Mouse (Mus musculus) stomach, embryonic 14.5 days (tissue): ENCODE data around the gene Lpcat1. TPM values are rescaled to one million over a fixed set of nuclear protein-coding genes. Genes with fewer than 3 reads are reported as not detected.
A peak's percentile ranks its signal among the peaks of the same experiment; 100 is the strongest.

ENCODE experiments used
- ATAC-seq: fragments of 200-750 bp; cut with Nextera tagmentation; 2 replicates; pipeline ENCODE4 v1.8.0; 2017; ENCODE audit warnings: low read depth, moderate TSS enrichment; ENCODE audit not compliant: insufficient number of reproducible peaks, insufficient read depth, low FRiP score
- H3K27ac ChIP-seq: fragments of 300-500 bp; sonication (generic); 2 replicates; pipeline ENCODE4 v1.5.1; 2014; ENCODE audit warnings: mild to moderate bottlenecking, low read length, moderate library complexity, mixed read lengths
- H3K27me3 ChIP-seq: fragments of 300-500 bp; sonication (generic); 2 replicates; pipeline ENCODE4 v1.6.1; 2014; ENCODE audit warnings: low read length, control low read depth, mixed read lengths; ENCODE audit not compliant: control insufficient read depth, insufficient read depth
- H3K36me3 ChIP-seq: fragments of 300-500 bp; sonication (generic); 2 replicates; pipeline ENCODE4 v1.6.1; 2014; ENCODE audit warnings: mild to moderate bottlenecking, control low read depth, low read length, moderate library complexity, mixed read lengths; ENCODE audit not compliant: control insufficient read depth, insufficient read depth
- H3K4me1 ChIP-seq: fragments of 300-500 bp; sonication (generic); 2 replicates; pipeline ENCODE4 v1.6.1; 2014; ENCODE audit warnings: low read length, control low read depth, mixed read lengths; ENCODE audit not compliant: control insufficient read depth, insufficient read depth
- H3K4me2 ChIP-seq: fragments of 300-500 bp; sonication (generic); replicated peaks from 2 replicates; pipeline ENCODE4 v1.6.1; 2014; ENCODE audit warnings: low read depth, low read length, control low read depth
- H3K4me3 ChIP-seq: fragments of 300-500 bp; sonication (generic); 2 replicates; pipeline ENCODE4 v1.5.1; 2014; ENCODE audit warnings: low read depth, low read length, control low read depth
- H3K9ac ChIP-seq: fragments of 300-500 bp; sonication (generic); replicated peaks from 2 replicates; pipeline ENCODE4 v1.6.1; 2014; ENCODE audit warnings: low read depth, mild to moderate bottlenecking, control low read depth, low read length, moderate library complexity, mixed read lengths
- H3K9me3 ChIP-seq: fragments of 300-500 bp; sonication (generic); 2 replicates; pipeline ENCODE4 v1.6.1; 2016; ENCODE audit warnings: low read depth, low read length, control low read depth; ENCODE audit not compliant: control insufficient read depth
- WGBS: fragments of 180-500 bp; shearing (Covaris S2); extraction: QIAGEN DNeasy Blood & Tissue Kit; methylation state at CpG from one replicate; pipeline ENCODE4 v1.1.7; 2014; 5-methylcytosine and 5-hydroxymethylcytosine counted together
- polyA plus RNA-seq: library from polyadenylated mRNA; unstranded; fragments of >200 nt; fragmentation: Nextera tagmentation; extraction: Ambion mirVana; gene quantifications from 2 replicates; pipeline ENCODE4 v1.2.1, GENCODE M21; 2014

The Lpcat1 gene
- polyA plus RNA-seq, 1 experiment from 2014 or later, result 40.4 TPM

DNA sequence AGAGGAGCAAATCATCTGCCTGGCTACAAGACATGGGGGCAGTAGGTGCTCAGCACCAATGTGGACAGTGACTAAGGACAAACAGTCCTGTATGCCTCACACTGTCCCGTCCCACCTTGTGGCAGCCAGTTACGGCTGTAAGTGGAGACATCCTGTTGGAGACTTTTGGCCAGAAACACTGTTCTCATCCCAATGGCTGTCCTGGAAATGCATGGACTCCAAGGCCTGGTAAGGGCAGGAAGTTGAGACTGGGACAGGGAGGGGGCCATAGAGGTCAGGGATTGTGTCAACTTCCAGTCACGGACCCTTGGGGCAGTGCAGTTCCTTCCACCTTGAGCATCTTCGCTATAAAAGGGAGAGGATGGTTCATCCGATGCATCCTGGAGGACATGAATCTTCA, 24.6 kb upstream of the Lpcat1 start:
- H3K27me3 ChIP-seq, result no peaks in the 10 kb centered on the region
- no peak overlapping the region for H3K9ac ChIP-seq
- no peak overlapping the region for H3K4me3 ChIP-seq
- 77% methylated on average over 5 of the region's 5 CpGs for WGBS
- no peaks in the 10 kb centered on the region for H3K36me3 ChIP-seq
- no peak overlapping the region for H3K27ac ChIP-seq
- H3K9me3 ChIP-seq, result no peaks in the 10 kb centered on the region
- no peaks in the 10 kb centered on the region for H3K4me1 ChIP-seq
- H3K4me2 ChIP-seq, result no peak overlapping the region
- no peak for ATAC-seq

DNA sequence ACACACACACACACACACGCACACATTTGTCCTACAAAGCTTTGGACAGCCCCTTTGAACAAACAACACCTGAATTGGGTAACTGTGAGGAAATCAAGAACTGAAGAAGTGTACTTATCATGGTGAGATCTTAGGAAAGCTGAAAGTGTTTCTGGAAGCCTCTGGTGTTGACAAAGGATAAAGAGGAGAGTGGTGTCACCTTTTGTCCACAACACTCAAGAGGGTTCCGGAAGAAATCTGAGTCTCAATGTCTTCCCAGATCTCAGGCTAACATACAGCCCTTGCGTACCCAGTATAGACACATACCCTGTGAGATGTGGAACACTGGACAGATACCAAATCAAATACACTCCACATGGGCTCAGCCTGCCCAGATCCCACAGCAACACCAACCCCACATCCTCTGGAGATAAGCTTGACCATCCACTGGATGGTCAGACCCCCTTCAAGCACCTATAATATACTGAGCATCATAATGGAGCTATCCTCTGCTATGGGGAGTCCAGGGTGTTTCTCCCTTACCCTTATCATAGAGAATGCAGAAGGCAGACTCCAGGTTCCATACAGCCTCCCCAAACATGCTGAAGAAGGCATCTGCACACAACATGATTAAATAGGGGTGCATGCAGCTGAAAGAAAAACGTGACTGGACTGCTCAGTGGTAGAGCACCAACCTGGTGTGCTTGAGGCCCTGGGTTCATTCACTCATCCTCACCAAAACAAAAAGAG, 23.7 kb upstream of the Lpcat1 start:
- H3K36me3 ChIP-seq, result no peaks in the 10 kb centered on the region
- H3K9me3 ChIP-seq, result no peaks in the 10 kb centered on the region
- 82% methylated on average over 4 of the region's 4 CpGs for WGBS
- no peaks in the 10 kb centered on the region for H3K27me3 ChIP-seq
- no peak overlapping the region for H3K4me3 ChIP-seq
- no peak overlapping the region for H3K4me2 ChIP-seq
- no peak overlapping the region for H3K27ac ChIP-seq
- ATAC-seq, result peak; percentile 39; the same call in 1 of the 2 replicates
- no peak overlapping the region for H3K9ac ChIP-seq
- no peaks in the 10 kb centered on the region for H3K4me1 ChIP-seq

- no peaks in the 10 kb centered on the region for H3K27me3 ChIP-seq
- no peak overlapping the region for H3K27ac ChIP-seq
- H3K36me3 ChIP-seq, result no peaks in the 10 kb centered on the region
- H3K4me1 ChIP-seq, result no peaks in the 10 kb centered on the region
- no peaks in the 10 kb centered on the region for H3K9me3 ChIP-seq
- WGBS, result 93% methylated on average over 2 of the region's 2 CpGs
- H3K9ac ChIP-seq, result no peak overlapping the region
- ATAC-seq, result no peak
- no peak overlapping the region for H3K4me2 ChIP-seq
- no peak overlapping the region for H3K4me3 ChIP-seq
Observed at GRCm38 (mm10) chr13:73445087-73445486, 21.9 kb upstream of the Lpcat1 start.

- Histone ChIP-seq H3K9me3 (no peaks in the 10 kb centered on the region), H3K27ac (peak overlapping the region; percentile 77; the same call in 1 of the 2 replicates), H3K4me1 (no peaks in the 10 kb centered on the region), H3K9ac (no peak overlapping the region), H3K27me3 (no peaks in the 10 kb centered on the region), H3K36me3 (no peaks in the 10 kb centered on the region), H3K4me2 (no peak overlapping the region), H3K4me3 (no peak overlapping the region)
- ATAC-seq, result no peak
- 81% methylated on average over 2 of the region's 2 CpGs for WGBS
Observed at GRCm38 (mm10) chr13:73446076-73446475, 20.9 kb upstream of the Lpcat1 start.

- peak; percentile 91 for ATAC-seq
- Histone ChIP-seq H3K36me3 (no peaks in the 10 kb centered on the region), H3K27me3 (no peaks in the 10 kb centered on the region), H3K4me1 (no peaks in the 10 kb centered on the region), H3K4me3 (no peak overlapping the region), H3K4me2 (no peak overlapping the region), H3K9ac (no peak overlapping the region), H3K27ac (peak overlapping the region; percentile 77; the same call in 1 of the 2 replicates), H3K9me3 (no peaks in the 10 kb centered on the region)
- 41% methylated on average over 4 of the region's 4 CpGs for WGBS
Observed at GRCm38 (mm10) chr13:73446494-73446893, 20.5 kb upstream of the Lpcat1 start.

DNA sequence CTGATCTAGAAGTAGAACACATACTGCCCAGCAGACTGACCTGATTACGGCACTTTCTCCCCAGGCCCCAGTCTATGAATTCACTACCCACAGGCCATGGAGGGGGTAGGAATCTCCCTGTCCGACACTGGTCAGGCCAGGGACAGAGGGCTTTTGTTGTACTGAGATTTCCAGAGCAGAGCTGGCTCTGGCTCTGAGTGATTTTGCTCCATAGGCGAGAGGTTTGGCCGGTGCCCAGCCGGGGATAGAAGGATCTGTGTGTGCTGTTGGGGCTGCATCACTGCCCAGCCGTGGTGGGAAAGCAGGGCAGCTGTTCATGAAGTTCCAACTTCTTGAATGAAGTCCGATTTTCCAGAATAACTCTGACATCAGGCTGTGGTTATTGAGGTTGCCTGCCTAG, 20.1 kb upstream of the Lpcat1 start:
- ATAC-seq, result peak; percentile 72
- peak overlapping the region; percentile 77; the same call in 1 of the 2 replicates for H3K27ac ChIP-seq
- 51% methylated on average over 7 of the region's 7 CpGs for WGBS

GRCm38 (mm10) chr13:73447478-73447877, 19.5 kb upstream of the Lpcat1 start:
- H3K4me3 ChIP-seq, result no peak overlapping the region
- WGBS, result 59% methylated on average over 2 of the region's 2 CpGs
- no peaks in the 10 kb centered on the region for H3K27me3 ChIP-seq
- ATAC-seq, result no peak
- no peak overlapping the region for H3K9ac ChIP-seq
- no peak overlapping the region for H3K4me2 ChIP-seq
- H3K36me3 ChIP-seq, result no peaks in the 10 kb centered on the region
- H3K27ac ChIP-seq, result no peak overlapping the region
- H3K4me1 ChIP-seq, result no peaks in the 10 kb centered on the region
- no peaks in the 10 kb centered on the region for H3K9me3 ChIP-seq

More for the DNA sequence above, 20.1 kb upstream of the Lpcat1 start:
- H3K36me3 ChIP-seq, result no peaks in the 10 kb centered on the region
- no peak overlapping the region for H3K4me3 ChIP-seq
- H3K4me1 ChIP-seq, result no peaks in the 10 kb centered on the region
- no peaks in the 10 kb centered on the region for H3K27me3 ChIP-seq
- H3K9ac ChIP-seq, result no peak overlapping the region
- no peaks in the 10 kb centered on the region for H3K9me3 ChIP-seq
- H3K4me2 ChIP-seq, result no peak overlapping the region

DNA sequence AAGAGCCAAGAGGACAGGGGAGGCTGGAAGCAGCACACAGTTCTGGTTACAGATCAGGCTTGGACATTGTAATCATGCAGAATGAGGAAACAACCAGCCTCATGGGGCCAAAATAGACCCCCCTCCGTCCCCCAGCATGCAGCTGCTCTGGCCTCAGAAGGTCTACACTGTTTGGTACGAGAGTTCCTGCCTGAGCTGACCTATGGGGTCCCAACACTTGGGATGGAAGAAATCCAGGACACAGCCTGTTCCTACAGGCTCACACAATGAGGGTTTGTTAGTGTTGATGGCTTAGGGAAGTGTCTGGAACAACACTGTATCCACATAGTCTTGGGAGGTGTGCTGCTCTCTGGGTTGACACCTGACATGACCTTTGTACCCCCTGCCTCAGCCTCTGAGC, 18.8 kb upstream of the Lpcat1 start:
- H3K36me3 ChIP-seq, result no peaks in the 10 kb centered on the region
- H3K9me3 ChIP-seq, result no peaks in the 10 kb centered on the region
- no peak for ATAC-seq
- WGBS, result 62% methylated on average over 2 of the region's 2 CpGs
- H3K27me3 ChIP-seq, result no peaks in the 10 kb centered on the region
- H3K27ac ChIP-seq, result no peak overlapping the region
- H3K4me2 ChIP-seq, result no peak overlapping the region
- no peaks in the 10 kb centered on the region for H3K4me1 ChIP-seq
- H3K9ac ChIP-seq, result no peak overlapping the region
- H3K4me3 ChIP-seq, result no peak overlapping the region

GRCm38 (mm10) chr13:73448723-73449122, 18.3 kb upstream of the Lpcat1 start:
- 86% methylated on average over 3 of the region's 3 CpGs for whole genome bisulfite sequencing
- no peaks in the 10 kb centered on the region for H3K4me1 ChIP-seq
- H3K27me3 ChIP-seq, result no peaks in the 10 kb centered on the region
- no peak for ATAC-seq
- H3K4me3 ChIP-seq, result no peak overlapping the region
- no peaks in the 10 kb centered on the region for H3K36me3 ChIP-seq
- H3K9me3 ChIP-seq, result no peaks in the 10 kb centered on the region
- no peak overlapping the region for H3K27ac ChIP-seq
- no peak overlapping the region for H3K4me2 ChIP-seq
- H3K9ac ChIP-seq, result no peak overlapping the region
